Mouse (Mus musculus) ES-E14 (cell line): Measurements from ENCODE around the gene Spata2l.

Experiments
- CHD2 ChIP-seq: IDR thresholded peaks from 2 replicates; pipeline ENCODE4 v1.6.1; 2014; ENCODE audit warnings: mild to moderate bottlenecking, low read depth, low read length, inconsistent platforms
- MAFK ChIP-seq: IDR thresholded peaks from 2 replicates; pipeline ENCODE4 v1.6.1; 2014; ENCODE audit warnings: mild to moderate bottlenecking, low read depth, low read length, inconsistent platforms; ENCODE audit not compliant: insufficient read depth
- ZNF384 ChIP-seq: IDR thresholded peaks from 2 replicates; pipeline ENCODE4 v1.6.1; 2012; ENCODE audit warnings: low read depth, low read length, inconsistent platforms

DNA sequence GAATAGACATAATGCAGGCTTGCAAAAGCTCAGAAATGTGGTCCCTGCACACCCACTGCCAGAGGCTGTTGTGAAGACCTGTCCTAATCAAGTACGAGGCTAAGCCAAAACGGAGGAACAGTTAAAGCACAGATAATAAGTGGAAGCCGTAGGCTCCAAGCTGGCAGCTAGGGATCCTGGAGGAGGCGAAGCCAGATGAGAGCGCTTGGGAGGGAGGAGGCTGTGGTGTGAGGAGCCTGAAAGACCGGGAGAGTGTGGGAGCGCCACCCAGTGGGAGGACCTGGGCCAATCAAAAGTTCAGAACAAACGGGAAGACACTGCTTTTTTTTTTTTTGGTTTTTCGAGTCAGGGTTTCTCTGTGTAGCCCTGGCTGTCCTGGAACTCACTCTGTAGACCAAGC lies 45.4 kb downstream of the Spata2l start:
- no peak for TF ChIP-seq CHD2
- TF ChIP-seq MAFK = no peak
- TF ChIP-seq ZNF384 = peak; percentile 93
